Mouse (Mus musculus) adrenal gland, adult 2 months (tissue): ENCODE results near the gene Arf3. TPM values are rescaled to one million over a fixed set of nuclear protein-coding genes. Genes with fewer than 3 reads are reported as not detected.

Experiments
- DNase-seq: peaks from one replicate; pipeline ENCODE4 v3.0.0; 2021
- polyA plus RNA-seq: library from polyadenylated mRNA; depleted of rRNA; stranded (reverse); fragments of >200 nt; gene quantifications from 2 replicates; pipeline ENCODE4 v1.2.3, GENCODE M21; 2012
- total RNA-seq, 2 experiments: library from RNA; stranded (reverse); gene quantifications; 2 replicates each; pipeline ENCODE4 v1.2.3; 2021

The Arf3 gene
- total and polyA plus RNA-seq, 3 experiments: 106 to 136 (median 130) TPM

DNA sequence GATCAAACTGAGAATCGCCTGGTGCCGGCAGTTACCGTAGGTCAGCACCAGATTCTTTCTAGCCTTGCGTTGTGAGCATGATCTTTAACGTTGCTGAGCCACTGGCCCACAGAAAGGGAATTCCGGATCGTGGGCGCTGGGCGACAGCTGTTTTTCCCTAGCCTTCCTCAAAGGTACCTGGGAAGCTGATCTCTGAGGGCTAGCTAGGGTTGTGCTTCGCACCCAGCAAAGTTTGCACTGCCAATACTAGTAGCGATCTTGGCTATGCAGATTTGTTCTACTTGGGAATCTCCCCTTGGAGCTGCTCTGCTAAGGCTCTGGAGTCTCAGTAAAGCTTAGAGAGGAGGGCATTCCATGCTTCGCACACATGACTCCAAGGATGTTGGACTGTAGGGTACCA, 28.2 kb upstream of the Arf3 start:
- DNase-seq: no peak

DNA sequence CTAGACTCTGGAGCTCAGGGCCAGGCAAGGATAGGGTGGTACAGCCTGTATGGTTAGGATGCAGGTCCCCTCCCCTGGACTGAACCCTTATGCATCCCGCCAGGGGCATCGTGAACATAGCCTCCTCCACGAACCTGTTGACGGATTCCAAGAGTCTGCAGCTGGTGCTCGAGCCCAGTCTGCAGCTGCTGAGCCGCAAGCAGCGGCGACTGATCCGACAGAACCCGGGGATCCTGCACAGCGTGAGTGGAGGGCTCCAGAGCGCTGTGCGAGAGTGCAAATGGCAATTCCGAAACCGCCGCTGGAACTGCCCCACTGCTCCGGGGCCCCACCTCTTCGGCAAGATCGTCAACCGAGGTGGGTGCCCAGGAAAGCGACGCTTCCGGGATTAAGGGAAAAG, 27.7 kb upstream of the Arf3 start:
- no peak for DNase-seq

DNA sequence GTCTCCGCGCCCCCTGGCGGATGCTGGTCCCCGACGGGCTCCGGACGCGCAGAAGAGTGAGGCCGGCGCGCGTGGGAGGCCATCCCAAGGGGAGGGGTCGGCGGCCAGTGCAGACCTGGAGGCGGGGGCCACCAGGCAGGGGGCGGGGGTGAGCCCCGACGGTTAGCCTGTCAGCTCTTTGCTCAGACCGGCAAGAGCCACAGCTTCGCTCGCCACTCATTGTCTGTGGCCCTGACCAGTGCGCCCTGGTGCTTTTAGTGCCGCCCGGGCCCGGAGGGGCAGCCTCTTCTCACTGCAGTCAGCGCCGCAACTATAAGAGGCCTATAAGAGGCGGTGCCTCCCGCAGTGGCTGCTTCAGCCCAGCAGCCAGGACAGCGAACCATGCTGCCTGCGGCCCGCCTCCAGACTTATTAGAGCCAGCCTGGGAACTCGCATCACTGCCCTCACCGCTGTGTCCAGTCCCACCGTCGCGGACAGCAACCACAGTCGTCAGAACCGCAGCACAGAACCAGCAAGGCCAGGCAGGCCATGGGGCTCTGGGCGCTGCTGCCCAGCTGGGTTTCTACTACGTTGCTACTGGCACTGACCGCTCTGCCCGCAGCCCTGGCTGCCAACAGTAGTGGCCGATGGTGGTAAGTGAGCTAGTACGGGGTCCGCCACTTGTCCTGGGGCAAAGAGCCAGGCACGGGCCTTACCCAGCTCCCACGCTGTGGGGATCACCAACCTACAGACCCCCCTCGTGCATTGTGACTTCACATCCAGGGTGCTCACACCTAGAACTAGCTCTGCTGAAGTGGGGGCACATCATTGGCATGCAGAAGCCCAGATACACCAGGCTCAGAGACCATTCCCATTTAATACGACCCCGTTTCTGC, 26.9 kb upstream of the Arf3 start, which contains the start of gene Wnt1:
Gene Wnt1, plus strand, starts transcription at position 197 of the 875 bp plus-strand sequence.
- peak; percentile 68 for DNase-seq

DNA sequence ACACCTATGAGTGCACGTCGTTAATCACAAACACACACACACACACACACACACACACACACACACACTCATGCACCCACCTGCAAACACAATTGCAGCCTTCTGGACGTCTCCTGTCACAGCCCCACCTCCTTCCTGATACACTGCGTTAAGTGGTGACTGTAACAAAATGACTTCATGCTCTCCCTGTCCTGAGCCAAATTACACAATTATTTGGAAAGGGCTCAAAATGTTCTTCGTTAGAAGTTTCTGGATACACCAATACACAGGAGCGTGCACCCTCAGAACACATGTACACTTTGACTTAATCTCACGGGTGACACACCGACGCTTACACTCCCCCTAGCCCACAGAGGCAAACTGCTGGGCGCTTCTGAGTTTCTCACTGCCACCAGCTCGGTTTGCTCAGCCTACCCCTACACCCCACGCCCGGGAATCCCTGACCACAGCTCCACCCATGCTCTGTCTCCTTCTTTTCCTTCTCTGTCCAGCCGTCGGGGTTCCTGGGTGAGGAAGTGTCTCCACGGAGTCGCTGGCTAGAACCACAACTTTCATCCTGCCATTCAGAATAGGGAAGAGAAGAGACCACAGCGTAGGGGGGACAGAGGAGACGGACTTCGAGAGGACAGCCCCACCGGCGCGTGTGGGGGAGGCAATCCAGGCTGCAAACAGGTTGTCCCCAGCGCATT, 26.1 kb upstream of the Arf3 start:
- peak; percentile 39 for DNase-seq

DNA sequence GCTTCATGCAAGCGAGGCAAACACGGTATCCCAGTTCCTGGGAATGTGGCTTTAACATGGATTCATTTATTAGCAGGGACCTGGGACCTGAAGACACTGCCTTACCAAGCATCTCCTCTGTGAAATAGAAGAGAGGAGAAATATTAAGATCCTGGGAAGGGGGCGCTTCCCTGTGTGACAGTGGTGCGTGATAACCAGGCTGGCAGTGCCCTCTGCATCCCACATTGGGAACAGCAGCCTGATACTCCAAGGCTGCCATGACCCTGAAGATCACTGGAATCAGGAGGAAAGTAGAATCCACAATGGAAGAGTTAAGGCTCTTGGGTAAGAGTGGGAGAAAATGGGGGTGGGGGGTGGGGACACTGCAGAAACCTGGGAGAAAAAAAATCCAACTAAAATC, 24.9 kb upstream of the Arf3 start:
- no peak for DNase-seq

DNA sequence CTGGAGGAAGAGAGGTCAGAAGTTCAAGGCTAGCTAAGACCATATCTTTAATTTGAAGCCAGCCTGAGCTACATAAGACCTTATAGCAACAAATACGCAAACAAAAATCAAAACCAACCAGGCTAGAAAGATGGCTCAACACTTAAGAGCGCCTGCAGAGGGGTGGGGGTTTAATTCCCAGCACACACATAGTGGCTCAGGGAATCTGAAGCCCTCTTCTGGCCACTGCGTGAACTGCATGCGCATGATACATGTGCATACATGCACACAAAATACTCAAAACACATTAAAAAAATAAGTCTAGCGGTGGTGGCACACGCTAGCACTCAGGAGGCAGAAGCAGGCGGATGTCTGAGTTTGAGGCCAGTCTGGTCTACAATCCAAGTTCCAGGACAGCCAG, 22.7 kb upstream of the Arf3 start:
- no peak for DNase-seq

DNA sequence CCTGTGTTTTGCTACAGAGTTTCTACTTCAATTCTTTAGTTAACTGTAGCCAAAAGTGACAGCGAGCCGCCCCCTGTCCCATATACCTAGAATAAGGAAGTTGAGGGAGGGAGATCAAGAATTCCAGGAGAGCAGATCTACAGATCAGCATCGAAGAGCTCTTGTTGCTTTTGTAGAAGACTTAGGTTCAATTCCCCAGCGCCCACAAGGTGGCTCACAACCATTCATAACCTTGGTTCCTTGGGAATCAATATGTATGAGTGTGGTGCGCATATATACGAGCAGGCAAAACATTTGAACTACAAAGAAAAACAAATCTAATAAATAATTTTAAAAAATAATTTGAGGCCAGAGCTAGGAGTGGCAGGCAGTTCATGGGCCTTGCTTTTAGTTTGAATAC, 18.2 kb upstream of the Arf3 start:
- DNase-seq: no peak

DNA sequence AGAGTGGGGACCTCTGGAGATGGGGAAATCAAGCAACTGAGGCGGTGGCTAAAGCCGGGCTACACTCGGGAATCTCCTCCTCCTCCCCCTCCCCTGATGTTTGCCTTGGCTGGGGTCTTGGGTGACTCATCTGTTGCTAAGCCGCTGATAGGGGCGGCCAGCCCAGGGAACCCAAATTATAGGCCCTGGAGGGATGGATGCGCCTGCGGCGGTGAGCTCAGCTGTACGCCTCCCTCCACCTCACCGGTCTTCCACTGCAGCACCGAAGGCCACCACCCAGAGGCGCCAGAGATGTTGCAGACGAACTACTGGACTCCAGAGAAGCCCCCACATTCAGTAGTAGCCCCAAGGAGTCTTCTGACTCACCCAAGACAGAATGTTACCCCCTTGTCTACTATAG, 17.6 kb upstream of the Arf3 start:
- DNase-seq: peak; percentile 30

DNA sequence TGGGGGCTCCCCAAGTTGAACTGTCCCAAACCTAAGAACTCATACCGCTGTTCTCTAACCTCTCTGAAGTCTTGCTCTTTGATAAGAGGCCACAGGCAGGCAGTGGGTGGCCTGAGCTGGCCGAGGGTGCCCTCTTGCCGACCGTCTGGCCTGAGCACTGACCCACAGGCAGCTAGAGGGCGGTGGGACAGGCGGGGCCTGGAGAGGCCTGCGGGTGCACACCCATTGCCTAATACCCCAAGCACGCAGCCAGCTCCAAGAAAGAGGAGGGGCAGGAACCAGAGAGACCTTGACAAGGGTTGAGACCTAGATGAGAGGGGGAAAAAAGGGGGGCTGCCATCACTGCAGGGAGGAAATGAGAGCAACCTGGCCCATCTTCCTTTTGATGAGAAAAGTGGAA, 17.1 kb upstream of the Arf3 start:
- peak; percentile 44 for DNase-seq

DNA sequence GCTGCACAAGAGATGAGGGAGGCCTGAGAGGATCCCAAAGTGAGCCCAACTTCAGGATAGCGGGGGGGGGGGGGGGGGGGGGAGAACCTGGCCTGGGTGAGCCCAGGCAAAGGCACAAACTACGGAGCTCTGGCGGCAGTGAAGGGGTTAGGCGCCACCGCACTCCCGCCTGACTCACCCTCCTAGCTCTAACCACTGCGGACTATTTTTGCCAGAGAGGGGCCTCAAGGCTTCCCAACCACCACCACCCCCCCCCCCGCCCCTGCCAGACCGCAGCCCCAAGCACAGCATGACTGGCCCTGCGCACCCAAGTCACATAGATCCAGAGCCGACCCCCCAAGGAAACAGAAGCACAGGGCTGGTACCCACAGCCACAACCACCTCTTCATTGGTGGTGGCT, 15.8 kb upstream of the Arf3 start:
- no peak for DNase-seq

DNA sequence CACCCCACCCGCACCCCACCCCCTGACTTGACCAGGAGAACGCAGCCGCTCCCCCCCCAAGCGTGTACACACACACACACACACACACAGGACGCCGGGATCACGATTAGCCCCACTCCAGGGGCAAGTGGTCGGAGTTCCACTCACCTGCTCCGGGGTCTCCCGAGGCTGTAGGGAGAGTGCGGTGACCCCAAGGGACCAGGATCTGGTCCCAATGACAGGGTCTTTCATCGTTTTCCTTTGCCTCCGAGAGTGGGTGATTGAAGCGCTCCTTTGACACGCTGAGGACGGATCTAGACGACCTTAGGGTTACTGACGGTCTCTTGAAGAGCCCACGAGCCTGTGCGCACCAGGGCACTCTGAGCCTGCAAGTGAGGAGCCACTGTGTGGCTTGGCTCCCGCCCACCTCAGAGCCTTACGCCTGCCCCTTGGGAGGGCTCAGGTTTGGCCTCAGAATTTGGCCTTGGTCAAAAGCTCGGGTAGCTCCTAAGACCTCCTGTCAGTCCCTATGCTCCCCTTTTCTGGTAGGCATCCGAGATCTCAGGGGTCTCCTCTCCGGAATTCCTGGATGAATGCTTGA, 15.3 kb upstream of the Arf3 start:
- no peak for DNase-seq

DNA sequence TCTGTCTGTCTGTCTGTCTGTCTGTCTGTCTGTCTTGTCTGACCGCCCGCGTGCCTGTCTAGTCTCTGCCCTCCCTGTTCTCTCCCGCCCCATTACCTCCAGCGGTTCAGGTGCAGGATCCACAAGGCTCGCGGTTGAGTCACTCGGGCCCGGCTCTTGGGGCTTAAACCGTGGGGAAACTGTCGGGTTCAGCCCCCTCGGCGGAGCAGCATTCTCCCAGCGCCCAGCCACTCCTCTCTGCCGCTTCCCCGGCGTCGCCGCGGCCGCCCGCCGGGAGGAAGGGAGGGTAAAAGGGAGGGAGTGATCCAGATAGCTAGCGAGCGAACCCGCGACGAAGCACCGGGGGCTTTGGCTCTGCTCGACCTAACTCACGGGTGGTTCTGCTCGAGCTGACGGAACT, 14.7 kb upstream of the Arf3 start, which contains the start of gene Wnt10b:
Gene Wnt10b, minus strand, starts transcription at position 389 of the 400 bp plus-strand sequence.
- peak; percentile 31 for DNase-seq

DNA sequence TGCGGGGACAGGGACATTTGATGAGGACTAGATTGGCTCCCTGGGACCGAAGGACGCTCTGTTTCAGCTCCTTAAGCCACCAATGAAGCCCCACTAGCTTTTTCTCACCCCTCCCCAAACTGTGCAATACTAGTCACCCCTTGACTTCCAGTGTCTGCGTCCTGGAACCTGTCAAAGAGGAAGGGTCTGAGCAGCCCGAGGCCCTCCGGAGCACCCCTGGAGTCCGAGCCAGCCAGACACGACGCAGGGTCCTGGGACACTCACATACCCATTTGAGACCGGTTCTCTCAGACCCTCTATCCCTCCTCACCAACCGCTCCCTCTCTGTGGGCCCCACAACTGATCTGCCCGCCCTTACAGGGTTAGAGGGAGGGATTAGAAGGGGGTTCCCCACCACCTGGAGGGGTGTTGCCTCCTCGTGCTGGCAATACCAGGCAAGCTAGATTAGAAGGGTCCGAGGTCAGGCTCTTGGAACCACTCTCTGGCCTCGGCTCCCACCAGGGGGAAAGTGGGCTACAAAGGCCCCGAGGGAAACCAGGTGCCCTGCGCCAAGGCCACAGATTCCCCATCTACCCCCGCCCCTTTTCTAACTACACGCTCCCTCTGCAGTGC, 14.1 kb upstream of the Arf3 start:
- DNase-seq: no peak

DNA sequence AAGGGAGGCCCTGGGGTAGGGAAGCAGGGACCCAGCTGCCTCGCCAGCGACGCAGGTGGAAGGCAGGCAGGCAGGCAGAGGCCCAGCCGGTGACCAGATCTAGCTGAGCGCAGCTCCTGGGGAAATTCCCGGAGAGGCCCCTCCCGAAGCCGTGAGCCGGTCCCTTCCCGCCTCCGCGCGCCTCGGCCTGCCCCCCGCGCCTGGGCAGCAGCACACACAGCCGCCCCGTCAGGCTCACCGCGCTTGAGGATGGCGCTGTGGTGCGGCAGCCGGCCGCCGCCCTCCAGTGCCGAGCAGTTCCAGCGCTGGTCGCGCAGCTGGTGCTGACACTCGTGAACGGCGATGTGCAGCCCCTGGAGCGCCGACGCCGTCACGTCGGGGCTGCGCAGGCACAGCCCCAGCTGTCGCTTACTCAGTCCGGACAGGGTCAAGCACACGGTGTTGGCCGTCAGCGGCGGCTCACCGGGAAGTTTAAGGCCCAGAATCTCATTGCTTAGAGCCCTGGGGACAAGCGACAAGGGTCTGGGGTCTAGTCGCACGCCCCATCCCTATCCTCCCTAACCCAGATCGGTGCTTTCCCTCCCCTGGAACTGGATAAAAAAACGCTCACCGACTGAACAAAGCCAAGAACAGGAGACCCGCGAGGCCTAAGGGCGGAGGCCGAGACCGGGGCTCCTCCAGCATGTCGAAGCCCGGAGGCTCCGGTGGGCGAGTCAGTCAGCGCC, 13.4 kb upstream of the Arf3 start:
- peak; percentile 54 for DNase-seq

DNA sequence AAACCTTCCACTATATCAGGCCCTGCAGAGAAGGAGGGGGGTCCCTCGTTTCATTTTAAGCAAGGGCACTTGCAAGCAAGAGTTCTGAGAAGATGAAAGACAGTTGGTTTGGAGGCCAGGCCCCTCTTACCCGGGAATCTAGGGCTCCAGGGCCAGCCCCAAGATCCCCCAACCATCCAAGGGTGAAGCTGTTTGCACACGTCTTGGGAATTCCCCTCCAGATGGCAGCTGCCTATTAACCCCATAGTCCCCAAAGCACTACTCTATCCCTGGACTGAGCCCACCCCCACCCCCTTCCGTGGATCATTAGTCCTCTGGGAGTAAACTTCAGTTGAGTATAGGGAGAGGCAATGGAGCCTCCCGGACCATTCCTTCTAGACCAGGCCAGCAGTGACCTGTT, 12.5 kb upstream of the Arf3 start:
- DNase-seq: no peak

DNA sequence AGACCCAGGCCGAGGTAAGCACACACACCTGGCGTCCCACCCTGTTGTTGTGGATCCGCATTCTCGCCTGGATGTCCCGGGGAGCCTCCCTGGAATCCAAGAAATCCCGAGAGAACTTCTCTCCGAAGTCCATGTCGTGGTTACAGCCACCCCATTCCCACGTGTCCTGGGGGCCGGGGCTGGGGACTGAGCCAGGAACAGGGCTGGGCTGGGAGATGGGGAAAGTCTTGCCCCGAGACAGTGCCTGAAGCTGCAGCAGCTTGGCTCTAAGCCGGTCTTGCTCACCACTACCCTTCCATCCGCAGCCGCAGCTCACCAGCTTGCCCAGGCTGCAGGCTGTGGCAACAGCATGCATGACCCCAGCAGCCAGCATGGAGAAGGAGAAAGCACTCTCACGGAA, 11.1 kb upstream of the Arf3 start:
- DNase-seq: no peak

DNA sequence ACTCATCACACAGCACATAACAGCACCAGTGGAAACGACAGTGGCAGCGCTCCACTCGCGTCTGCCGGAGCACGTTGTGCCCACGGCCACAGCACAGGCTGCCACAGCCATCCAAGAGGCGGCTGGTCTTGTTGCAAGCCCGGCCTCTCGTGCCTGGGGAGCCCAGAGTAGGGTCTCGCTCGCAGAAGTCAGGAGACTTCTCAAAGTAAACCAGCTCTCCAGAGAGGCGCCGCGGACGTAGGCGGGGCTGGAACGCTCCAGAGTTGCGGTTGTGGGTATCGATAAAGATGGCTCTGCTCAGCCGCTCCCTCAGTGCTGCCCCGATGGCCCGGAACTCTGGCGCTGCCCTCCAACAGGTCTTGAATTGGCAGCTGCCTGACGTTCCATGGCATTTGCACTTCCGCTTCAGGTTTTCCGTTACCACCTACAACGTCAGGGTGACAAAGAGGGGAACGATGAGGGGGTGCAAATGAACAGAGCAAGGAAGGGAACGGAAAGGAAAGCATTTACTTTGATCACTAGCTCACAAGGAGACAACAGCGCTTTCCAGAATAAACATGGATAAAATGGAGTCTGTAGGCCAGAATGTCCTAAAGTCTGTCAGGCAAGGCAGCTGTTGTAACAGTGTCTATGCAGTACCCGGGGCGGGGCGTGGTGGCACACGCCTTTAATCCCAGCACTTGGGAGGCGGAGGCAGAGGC, 9.6 kb upstream of the Arf3 start:
- peak; percentile 43 for DNase-seq

DNA sequence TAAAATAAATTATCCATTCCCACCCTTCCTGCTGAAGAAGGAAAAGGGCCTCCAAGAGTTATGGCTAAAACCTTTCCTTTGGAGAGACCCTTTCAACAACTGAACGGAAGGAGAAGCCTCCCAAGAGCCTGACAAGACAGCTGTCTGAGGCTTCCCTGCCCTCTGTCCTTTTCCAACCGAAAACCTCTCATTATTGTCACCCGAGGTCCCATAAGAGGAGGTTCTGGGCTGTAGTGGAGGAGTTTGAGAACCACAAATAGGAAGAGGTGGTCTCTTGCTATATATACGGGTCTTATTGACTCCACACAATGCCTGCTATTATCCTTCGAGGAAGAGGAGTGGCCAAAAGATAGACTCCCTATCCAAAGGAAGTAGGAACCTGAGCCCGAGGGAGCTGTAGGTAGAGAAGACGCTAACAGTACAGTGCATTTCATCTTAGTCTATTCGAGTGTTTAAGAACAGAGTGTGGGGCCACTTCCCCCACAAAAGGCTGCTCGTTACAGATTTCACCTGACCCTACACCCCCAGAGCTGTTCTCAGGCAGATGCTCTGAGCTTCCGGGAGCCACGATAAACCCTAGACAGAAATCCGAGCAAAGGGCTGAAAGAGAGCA, 8.9 kb upstream of the Arf3 start:
- no peak for DNase-seq

DNA sequence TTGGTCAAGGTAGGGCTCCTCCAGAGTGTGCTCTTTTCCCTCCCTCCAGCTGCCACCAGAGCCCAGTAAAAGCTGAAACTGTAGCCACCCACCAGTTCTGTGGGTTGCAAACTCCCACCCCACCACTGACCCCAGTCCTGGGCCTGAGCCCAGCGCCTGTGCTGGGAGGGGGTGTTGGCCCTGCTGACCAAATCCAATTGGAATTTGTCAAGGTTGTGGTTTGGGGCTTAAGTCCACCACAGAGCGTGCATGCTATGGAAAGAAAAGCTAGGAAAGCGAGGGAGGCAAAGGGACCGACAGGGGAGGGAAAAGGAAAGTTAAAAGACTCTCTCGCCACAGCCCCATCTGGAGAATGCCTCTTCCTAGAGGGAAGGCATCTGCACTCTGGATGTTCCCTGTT, 5.2 kb upstream of the Arf3 start:
- DNase-seq: peak; percentile 36

DNA sequence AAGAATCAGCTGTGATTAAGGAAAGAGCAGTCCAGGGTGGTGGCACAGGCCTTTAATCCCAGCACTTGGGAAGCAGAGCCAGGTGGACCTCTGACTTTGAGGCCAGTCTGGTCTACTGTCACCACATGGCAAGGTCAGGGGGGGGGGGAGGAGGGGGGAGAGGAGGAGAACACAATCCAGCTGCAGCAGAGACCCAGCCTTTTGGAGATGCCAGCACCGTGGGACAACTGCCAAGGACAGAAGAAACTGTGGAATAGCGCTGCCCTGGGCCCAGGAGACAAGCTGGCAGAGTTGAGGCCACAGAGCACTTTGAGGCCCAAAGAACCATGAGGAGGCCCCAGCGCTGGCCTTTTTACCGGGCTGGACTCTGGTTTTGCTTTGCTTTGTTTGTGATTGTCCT, 2.9 kb upstream of the Arf3 start:
- DNase-seq: peak; percentile 59

DNA sequence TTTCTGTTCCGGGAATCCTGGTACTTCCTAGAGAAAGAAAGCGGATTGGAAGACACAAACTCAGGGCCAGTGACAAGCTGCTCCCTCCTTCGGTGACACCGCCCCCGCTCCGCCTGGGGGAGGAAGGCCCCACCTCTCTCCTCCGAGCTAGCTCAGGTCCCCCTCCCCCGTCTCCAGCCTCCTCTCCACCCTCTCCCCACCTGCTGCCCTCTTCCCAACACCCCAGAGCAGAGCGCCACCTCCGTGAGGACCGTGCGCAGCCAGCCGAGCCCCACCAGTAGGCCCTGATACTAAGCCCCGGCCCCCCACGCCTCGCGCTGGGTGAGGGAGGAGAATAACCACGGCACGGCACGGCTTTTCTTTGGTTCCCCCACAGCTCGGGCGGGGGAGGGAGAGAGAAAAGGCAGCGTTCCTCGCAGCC, 803 bp downstream of the Arf3 start:
- peak; percentile 92 for DNase-seq
